Mouse (Mus musculus) stomach, embryonic 16.5 days (tissue): Measurements from ENCODE around the gene Prelp. TPM values are rescaled to one million over a fixed set of nuclear protein-coding genes. Genes with fewer than 3 reads are reported as not detected.

Source experiments
- ATAC-seq: fragments of 200-750 bp; cut with Nextera tagmentation; 2 replicates; pipeline ENCODE4 v1.8.0; 2017; ENCODE audit warnings: moderate number of reproducible peaks, moderate TSS enrichment; ENCODE audit not compliant: insufficient read depth, low FRiP score
- H3K27ac ChIP-seq: fragments of 300-500 bp; sonication (generic); 2 replicates; pipeline ENCODE4 v1.5.1; 2014; ENCODE audit warnings: low read length
- H3K27me3 ChIP-seq: fragments of 300-500 bp; sonication (generic); 2 replicates; pipeline ENCODE4 v1.6.1; 2014; ENCODE audit warnings: low read length, control low read depth, mixed read lengths; ENCODE audit not compliant: control insufficient read depth, insufficient read depth
- H3K36me3 ChIP-seq: fragments of 300-500 bp; sonication (generic); 2 replicates; pipeline ENCODE4 v1.6.1; 2014; ENCODE audit warnings: low read length; ENCODE audit not compliant: control insufficient read depth, insufficient read depth
- H3K4me1 ChIP-seq: fragments of 300-500 bp; sonication (generic); 2 replicates; pipeline ENCODE4 v1.6.1; 2014; ENCODE audit warnings: low read length, control low read depth, mixed read lengths; ENCODE audit not compliant: control insufficient read depth, insufficient read depth
- H3K4me2 ChIP-seq: fragments of 300-500 bp; sonication (generic); 2 replicates; pipeline ENCODE4 v1.6.1; 2014; ENCODE audit warnings: low read depth, low read length, mixed read lengths
- H3K4me3 ChIP-seq: fragments of 300-500 bp; sonication (generic); replicated peaks from 2 replicates; pipeline ENCODE4 v1.5.1; 2014; ENCODE audit warnings: mild to moderate bottlenecking, low read length
- H3K9ac ChIP-seq: fragments of 300-500 bp; sonication (generic); 2 replicates; pipeline ENCODE4 v1.6.1; 2014; ENCODE audit warnings: low read length
- H3K9me3 ChIP-seq: fragments of 300-500 bp; sonication (generic); replicated peaks from 2 replicates; pipeline ENCODE4 v1.6.1; 2016; ENCODE audit warnings: low read length, control low read depth; ENCODE audit not compliant: control insufficient read depth
- WGBS: fragments of 180-500 bp; shearing (Covaris S2); extraction: QIAGEN DNeasy Blood & Tissue Kit; methylation state at CpG from one replicate; pipeline ENCODE4 v1.1.7; 2014; 5-methylcytosine and 5-hydroxymethylcytosine counted together
- polyA plus RNA-seq: library from polyadenylated mRNA; unstranded; fragments of >200 nt; fragmentation: Nextera tagmentation; extraction: Ambion mirVana; gene quantifications from 2 replicates; pipeline ENCODE4 v1.2.1, GENCODE M21; 2015

Gene Prelp
- polyA plus RNA-seq, 1 experiment from 2014 or later = 3.5 TPM

DNA sequence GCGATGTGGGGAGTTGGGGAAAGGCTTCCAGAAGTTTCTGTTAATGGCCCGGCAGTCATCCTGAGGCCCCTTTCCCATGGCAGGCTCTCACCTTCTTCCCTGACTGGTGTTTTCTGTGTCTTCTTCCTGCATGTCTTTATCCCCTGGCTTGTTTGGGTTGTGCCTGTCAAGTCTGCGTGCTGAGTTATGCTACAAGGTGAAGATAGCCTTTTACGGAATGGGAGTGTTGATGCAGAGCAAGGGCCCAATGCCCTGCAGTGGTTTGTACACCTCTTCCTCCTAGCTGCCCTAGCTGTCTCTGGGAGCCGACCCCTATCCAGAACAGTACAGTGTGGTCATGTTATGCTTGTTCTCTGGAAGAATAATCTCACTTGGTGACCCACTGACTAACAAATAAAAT, 60.2 kb downstream of the Prelp start:
- Histone ChIP-seq H3K4me1 (peaks cover 10% of the 10 kb centered on the region), H3K27me3 (no peaks in the 10 kb centered on the region), H3K4me3 (no peak overlapping the region), H3K9me3 (no peaks in the 10 kb centered on the region), H3K4me2 (no peak overlapping the region), H3K9ac (no peak overlapping the region), H3K36me3 (no peaks in the 10 kb centered on the region), H3K27ac (no peak overlapping the region)
- ATAC-seq = no peak
- WGBS = 59% methylated on average over 5 of the region's 5 CpGs

Other genes starting within 250 kb of the Prelp start
- gene Lax1, start 231.3 kb downstream of the Prelp start, polyA plus RNA-seq = 0.63 and 1.1 TPM in 2 replicates
- gene Atp2b4, start 120.4 kb downstream of the Prelp start, polyA plus RNA-seq = 22.3 and 23.9 TPM in 2 replicates
- gene Optc, start 13.4 kb downstream of the Prelp start, polyA plus RNA-seq = 1.9 and 2.7 TPM in 2 replicates
- 12.3 and 13.1 TPM in 2 replicates for gene Fmod, start 115.8 kb upstream of the Prelp start, polyA plus RNA-seq
- 98.5 and 110 TPM in 2 replicates for gene Btg2, start 157.7 kb upstream of the Prelp start, polyA plus RNA-seq
- 4.8 and 8.4 TPM in 2 replicates for gene Chit1, start 189.8 kb upstream of the Prelp start, polyA plus RNA-seq